Mouse (Mus musculus) stomach, postnatal 0 days (tissue): ENCODE measurements at regions not wholly inside any gene's neighbourhood (a gene's known extent, or its start where the extent isn't known, plus 50 kb on each side); places are given as distances from the start of the nearest gene placed in this dataset.
A peak's percentile ranks its signal among the peaks of the same experiment; 100 is the strongest.
"Not testable (repeated sequence)": the region's sequence is repeated elsewhere in the genome, so short reads cannot be mapped to it uniquely, and the experiment has no call there.

Experiments
- ATAC-seq: fragments of 200-750 bp; cut with Nextera tagmentation; 2 replicates; pipeline ENCODE4 v1.8.0; 2017; ENCODE audit not compliant: low FRiP score, low TSS enrichment
- DNase-seq: peaks from one replicate; pipeline ENCODE4 v3.0.0-alpha.2; 2016; ENCODE audit warnings: low spot score
- H3K27ac ChIP-seq: fragments of 300-500 bp; sonication (generic); replicated peaks from 2 replicates; pipeline ENCODE4 v1.5.1; 2014; ENCODE audit warnings: mild to moderate bottlenecking, control low read depth
- H3K27me3 ChIP-seq: fragments of 300-500 bp; sonication (generic); 2 replicates; pipeline ENCODE4 v1.6.1; 2014; ENCODE audit warnings: low read length; ENCODE audit not compliant: control insufficient read depth, insufficient read depth
- H3K36me3 ChIP-seq: fragments of 300-500 bp; sonication (generic); 2 replicates; pipeline ENCODE4 v1.6.1; 2014; ENCODE audit warnings: low read length, mixed read lengths; ENCODE audit not compliant: control insufficient read depth, insufficient read depth
- H3K4me1 ChIP-seq: fragments of 300-500 bp; sonication (generic); replicated peaks from 2 replicates; pipeline ENCODE4 v1.6.1; 2014; ENCODE audit warnings: antibody characterized with exemption; ENCODE audit not compliant: control insufficient read depth, insufficient read depth
- H3K4me2 ChIP-seq: fragments of 300-500 bp; sonication (generic); replicated peaks from 2 replicates; pipeline ENCODE4 v1.6.1; 2014; ENCODE audit warnings: low read depth, mild to moderate bottlenecking, control low read depth, moderate library complexity
- H3K4me3 ChIP-seq: fragments of 300-500 bp; sonication (generic); 2 replicates; pipeline ENCODE4 v1.5.1; 2014; ENCODE audit warnings: low read depth, low read length, control low read depth
- H3K9ac ChIP-seq: fragments of 300-500 bp; sonication (generic); 2 replicates; pipeline ENCODE4 v1.6.1; 2014; ENCODE audit warnings: mild to moderate bottlenecking, low read length, control low read depth, mixed read lengths
- H3K9me3 ChIP-seq: fragments of 300-500 bp; sonication (generic); 2 replicates; pipeline ENCODE4 v1.6.1; 2016; ENCODE audit warnings: low read length; ENCODE audit not compliant: control insufficient read depth
- CTCF ChIP-seq: IDR thresholded peaks from 2 replicates; pipeline ENCODE4 v1.5.1; 2016; ENCODE audit warnings: antibody characterized with exemption, low read depth, mild to moderate bottlenecking, moderate library complexity
- EP300 ChIP-seq: optimal IDR thresholded peaks from 2 replicates; pipeline ENCODE3; 2016; ENCODE audit warnings: antibody characterized with exemption
- WGBS: fragments of 180-500 bp; shearing (Covaris S2); extraction: QIAGEN DNeasy Blood & Tissue Kit; methylation state at CpG from one replicate; pipeline ENCODE4 v1.1.7; 2014; 5-methylcytosine and 5-hydroxymethylcytosine counted together

DNA sequence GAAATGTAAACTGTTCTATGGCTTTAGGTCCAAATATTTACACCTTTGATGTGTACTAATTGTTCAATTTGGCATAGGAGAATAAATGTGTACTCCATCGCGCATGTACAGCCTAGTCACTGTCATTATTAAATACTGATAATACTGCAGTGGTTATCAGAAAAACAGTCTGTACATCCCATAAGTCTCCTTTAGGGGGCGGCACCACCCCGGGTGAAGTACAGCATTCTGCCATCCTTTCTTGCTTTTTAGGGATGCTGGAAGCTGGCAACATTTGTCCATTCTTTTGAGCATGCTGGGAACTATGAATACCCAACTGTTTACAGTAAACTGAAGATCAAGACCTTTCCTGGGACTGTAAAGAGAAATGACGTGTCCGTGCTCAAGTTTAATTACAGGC, 165.6 kb downstream of the Akain1 start:
- Histone ChIP-seq H3K9ac (no peak overlapping the region), H3K27ac (no peak overlapping the region), H3K4me2 (no peak overlapping the region), H3K4me3 (no peak overlapping the region), H3K9me3 (no peaks in the 10 kb centered on the region), H3K4me1 (no peaks in the 10 kb centered on the region), H3K27me3 (no peaks in the 10 kb centered on the region), H3K36me3 (no peaks in the 10 kb centered on the region)
- WGBS = 64% methylated on average over 6 of the region's 6 CpGs
- no peak for DNase-seq
- no peak for ATAC-seq
- TF ChIP-seq EP300 = no peak
- TF ChIP-seq CTCF = peak; percentile 45

DNA sequence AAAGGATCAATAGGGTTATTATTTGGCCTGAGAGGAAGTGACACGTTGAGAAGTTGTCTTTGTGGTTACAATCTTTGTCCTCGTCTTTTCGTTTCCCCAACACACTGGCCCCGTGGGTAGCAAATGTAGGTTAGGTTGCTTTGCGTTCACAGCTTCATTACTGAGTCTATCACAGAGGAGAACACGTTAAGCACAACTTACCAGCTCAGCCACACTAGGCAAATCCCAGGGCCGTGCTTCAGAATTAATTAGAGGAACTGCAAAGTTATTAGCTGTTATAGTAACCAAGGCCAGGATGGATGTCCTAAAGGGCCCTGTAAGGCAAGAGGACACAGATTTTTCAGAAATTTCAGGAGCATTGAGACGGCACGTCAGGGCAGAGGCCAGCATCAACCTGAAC, 166.3 kb downstream of the Akain1 start:
- Histone ChIP-seq H3K4me1 (no peaks in the 10 kb centered on the region), H3K4me3 (no peak overlapping the region), H3K27me3 (no peaks in the 10 kb centered on the region), H3K9ac (no peak overlapping the region), H3K4me2 (no peak overlapping the region), H3K27ac (no peak overlapping the region), H3K9me3 (no peaks in the 10 kb centered on the region), H3K36me3 (no peaks in the 10 kb centered on the region)
- 81% methylated on average over 9 of the region's 9 CpGs for WGBS
- no peak for DNase-seq
- no peak for ATAC-seq
- no peak for TF ChIP-seq CTCF
- TF ChIP-seq EP300 = no peak

DNA sequence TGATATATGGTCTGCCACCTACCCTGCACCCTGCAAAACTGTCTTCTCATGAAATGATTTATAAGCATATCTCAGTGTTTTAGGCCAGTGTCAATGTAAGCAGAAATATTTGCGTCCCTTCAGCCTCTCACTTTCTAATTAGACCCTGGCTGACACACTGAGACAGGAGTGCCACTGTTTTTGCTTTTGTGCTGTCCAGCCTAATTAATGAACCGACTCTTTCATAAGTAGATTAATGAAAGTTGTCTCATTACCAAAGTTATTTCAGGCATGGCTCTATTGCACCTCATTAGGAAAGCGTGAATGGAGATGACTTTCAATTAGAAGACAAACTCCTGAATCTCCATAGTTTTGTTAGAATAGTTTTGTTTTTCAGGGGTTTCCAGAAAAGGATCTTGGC, 192.3 kb downstream of the Akain1 start:
- 72% methylated on average over 3 of the region's 3 CpGs for WGBS
- Histone ChIP-seq H3K9ac (no peak overlapping the region), H3K4me1 (no peaks in the 10 kb centered on the region), H3K27me3 (no peaks in the 10 kb centered on the region), H3K4me3 (no peak overlapping the region), H3K27ac (no peak overlapping the region), H3K36me3 (no peaks in the 10 kb centered on the region), H3K4me2 (no peak overlapping the region), H3K9me3 (no peaks in the 10 kb centered on the region)
- ATAC-seq (no peak), DNase-seq (no peak)
- no peak for TF ChIP-seq EP300
- no peak for TF ChIP-seq CTCF

DNA sequence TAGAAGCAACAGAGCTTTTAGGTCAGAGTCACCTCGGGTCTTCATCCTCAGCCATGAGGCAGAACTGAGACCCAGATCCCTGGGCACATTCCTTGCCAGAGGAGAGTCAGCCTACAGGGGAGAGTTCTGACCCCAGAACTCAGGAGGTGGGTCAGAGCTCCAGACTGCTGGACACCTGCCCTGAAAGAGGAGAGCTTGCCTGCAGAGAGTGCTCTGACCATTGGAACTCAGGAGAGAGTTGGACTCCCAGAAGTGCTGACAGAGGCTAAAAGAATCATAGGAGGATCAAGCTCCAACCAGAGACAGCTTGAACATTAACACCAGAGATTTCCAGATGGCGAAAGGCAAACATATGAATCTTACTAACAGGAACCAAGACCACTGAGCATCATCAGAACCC, 211.4 kb downstream of the Akain1 start:
- not testable (repeated sequence) for H3K4me2 ChIP-seq, DNase-seq, H3K4me1 ChIP-seq, H3K9me3 ChIP-seq, H3K27ac ChIP-seq, H3K36me3 ChIP-seq, H3K4me3 ChIP-seq, H3K9ac ChIP-seq, ATAC-seq, H3K27me3 ChIP-seq
- WGBS = 78% methylated on average over 2 of the region's 2 CpGs

- WGBS = 52% methylated on average over 2 of the region's 2 CpGs
- Histone ChIP-seq H3K9ac (no peak overlapping the region), H3K4me1 (no peaks in the 10 kb centered on the region), H3K4me3 (no peak overlapping the region), H3K27me3 (no peaks in the 10 kb centered on the region), H3K27ac (no peak overlapping the region), H3K4me2 (no peak overlapping the region), H3K9me3 (no peaks in the 10 kb centered on the region), H3K36me3 (no peaks in the 10 kb centered on the region)
- no peak for TF ChIP-seq EP300
- no peak for TF ChIP-seq CTCF
- ATAC-seq = no peak
- DNase-seq = no peak
Observed at GRCm38 (mm10) chr17:69654586-69654985, 215.5 kb downstream of the Akain1 start.

DNA sequence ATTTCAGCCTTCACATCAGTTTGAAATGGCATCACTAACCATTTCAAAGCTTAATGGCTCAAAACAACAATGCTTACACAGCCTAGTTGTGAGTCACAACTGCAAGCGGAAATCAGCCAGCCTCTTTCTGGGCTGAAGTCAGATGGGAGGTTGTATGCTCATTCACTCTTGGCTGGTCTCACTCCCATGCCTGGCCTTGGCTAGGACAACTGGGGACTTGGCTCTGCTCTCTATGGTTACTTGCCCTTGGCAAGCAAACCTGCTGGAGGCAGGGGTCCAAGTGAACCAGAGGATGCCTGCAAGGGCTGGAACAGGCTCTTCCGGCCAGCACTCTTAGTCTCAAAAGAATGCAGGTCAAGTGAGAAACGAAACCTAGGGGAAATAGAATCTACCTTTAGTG, 233.4 kb downstream of the Akain1 start:
- no peaks in the 10 kb centered on the region for H3K27me3 ChIP-seq
- no peaks in the 10 kb centered on the region for H3K4me1 ChIP-seq
- WGBS = 81% methylated on average over 3 of the region's 3 CpGs
- no peak overlapping the region for H3K9ac ChIP-seq
- ATAC-seq (no peak), DNase-seq (no peak)
- H3K4me2 ChIP-seq = no peak overlapping the region
- no peak for TF ChIP-seq EP300
- TF ChIP-seq CTCF = no peak
- no peak overlapping the region for H3K27ac ChIP-seq
- H3K36me3 ChIP-seq = no peaks in the 10 kb centered on the region
- no peaks in the 10 kb centered on the region for H3K9me3 ChIP-seq
- H3K4me3 ChIP-seq = no peak overlapping the region
